Mouse (Mus musculus) c-Kit-positive CD71-positive TER-119-positive erythroid progenitor cells, embryonic 14.5 days (primary cell): Measurements from ENCODE around the gene Dclk1.

ENCODE experiments used
- DNase-seq: peaks from one replicate; pipeline ENCODE4 v3.0.0-alpha.2; 2013; ENCODE audit warnings: low spot score

Gene Dclk1

DNA sequence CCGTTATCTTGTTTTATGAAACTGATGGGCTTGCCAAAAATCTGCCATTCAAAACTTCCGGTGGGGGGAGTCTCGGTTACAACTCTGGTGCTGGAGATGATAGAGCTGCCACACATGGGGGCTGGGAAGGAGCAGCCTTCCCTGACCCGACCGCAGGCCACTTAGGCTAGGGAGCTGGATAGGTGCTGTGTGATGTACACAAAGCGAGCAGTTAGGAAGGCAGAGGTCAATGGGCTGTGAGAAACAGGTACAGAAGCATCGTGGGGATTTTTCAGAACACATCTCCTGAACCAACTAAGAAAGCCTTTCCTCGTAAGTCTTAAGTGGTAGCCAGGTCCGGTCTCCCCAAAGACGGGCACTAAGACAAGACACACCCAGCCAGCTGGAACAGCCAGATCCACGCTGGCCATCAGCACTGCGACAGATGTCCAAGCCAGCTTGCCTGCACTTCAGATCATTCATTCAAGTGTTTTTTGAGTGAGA lies 297.7 kb downstream of the Dclk1 start:
- DNase-seq: no peak

- DNase-seq: no peak
Observed at GRCm38 (mm10) chr3:55540406-55541140, 298.4 kb downstream of the Dclk1 start.

DNA sequence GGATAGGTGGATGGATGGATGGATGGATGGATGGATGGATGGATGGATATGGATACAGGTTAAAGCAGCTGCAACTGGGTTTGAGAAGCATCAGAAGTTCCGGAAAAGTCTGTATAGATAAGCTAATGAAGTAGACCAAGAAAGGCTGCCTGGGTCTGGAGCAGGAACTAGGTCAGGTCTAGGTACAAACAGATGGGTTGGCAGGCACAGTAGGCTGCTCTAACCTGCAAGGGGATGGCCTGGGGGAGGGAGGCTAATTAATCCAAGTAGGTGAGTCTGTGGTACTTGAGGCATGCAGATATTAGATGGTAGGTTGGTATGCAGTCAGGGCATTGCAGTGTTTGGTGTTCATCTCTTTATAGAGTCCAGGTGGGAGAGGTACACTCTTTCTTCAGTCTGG lies 299.6 kb downstream of the Dclk1 start:
- DNase-seq: no peak

DNA sequence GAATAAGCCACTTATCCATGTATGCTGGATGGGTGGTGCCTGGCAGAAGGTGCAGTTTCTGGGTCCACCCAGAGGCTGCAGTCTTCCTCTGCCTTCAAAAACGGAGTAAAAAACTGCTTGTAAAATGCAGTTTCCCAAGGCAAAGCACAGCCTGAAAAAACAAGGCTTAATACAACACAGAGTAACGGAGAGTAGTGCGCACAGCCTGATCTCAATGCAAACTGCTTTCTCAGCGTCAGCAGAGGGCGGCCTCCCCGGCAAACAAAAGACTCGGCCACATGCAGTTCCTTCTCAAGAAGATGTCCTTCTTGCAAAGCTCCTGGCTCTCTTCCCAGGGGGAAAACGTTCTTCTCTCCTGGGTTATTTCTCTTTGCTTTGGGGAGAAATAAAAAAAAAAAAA lies 300.1 kb downstream of the Dclk1 start:
- no peak for DNase-seq

DNA sequence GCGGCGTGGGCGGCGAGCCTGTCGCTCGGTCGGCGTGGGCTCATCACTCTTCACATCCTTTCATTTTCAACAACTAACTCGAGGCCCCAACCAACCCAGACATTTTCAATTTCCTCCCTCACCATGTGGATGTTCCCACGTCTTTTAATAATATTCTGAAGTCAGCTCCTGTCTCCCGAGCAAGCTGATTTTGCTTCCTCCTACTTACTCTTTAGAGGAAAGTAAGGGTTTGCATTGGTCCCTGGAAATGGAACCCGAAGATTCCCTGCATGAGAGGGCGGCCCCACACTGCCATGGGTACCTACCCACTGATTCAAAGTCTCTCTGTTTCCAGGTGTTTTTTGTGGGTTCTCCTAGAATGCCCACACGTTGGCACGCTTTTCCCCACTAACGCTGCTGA lies 300.8 kb downstream of the Dclk1 start:
- DNase-seq: no peak

DNA sequence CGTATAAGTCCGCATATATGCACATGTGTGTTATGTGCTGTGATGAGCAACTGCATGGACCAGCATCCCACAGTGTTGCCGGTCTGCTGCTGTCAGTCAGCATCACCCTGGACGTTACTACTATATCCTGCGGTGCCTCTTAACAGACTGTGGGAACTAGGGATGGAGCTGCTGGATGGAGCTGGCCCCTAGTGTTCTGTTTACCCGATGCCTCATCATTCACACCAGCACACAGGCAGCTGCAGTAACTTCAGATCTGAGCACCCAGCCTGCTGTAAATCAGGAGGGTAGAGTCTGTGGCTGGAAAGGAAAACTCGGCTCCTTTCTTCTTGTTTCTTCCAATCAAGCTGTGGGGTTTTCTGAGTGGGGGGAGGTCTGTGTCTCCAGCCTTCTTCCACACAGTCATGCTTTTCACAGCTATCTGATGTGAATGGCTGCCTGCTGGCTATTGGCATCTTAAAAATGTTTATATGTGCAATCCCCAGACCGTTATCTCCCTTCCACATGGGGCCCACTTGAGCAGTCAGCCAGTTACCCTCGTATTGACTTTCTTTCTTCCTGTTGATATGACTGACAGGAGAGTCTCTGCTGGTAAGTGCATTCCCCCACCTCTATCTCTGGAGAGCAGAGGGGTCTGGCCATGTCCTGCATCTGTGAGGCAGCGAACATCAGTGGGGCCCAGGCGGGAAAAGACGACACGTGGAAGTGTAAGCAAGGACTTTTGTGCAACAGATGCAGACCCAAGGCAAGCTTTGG lies 301.9 kb downstream of the Dclk1 start:
- peak; percentile 24 for DNase-seq

DNA sequence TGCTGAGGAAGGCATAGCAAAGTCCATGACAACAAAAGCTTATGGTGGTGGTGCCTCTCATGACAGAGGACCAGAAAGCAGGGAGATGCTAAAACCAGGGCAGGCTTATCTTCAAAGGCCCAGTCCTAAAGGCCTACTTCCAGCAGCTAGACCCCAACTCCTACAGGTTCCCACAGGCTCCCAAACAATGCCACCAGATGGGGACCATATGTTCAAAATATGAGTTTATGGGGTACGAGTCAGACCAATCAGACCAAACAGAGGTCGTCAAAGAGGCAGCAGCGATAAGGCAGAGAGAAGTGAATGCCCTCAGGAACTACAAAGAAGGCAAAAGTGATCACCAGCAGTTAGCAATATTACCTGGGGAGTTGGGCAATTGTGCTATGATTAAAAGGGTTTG lies 303.1 kb downstream of the Dclk1 start:
- DNase-seq: no peak

- DNase-seq: no peak
Observed at GRCm38 (mm10) chr3:55545916-55546315, 303.8 kb downstream of the Dclk1 start.

- no peak for DNase-seq
Observed at GRCm38 (mm10) chr3:55547106-55547505, 304.9 kb downstream of the Dclk1 start.

- DNase-seq: no peak
Observed at GRCm38 (mm10) chr3:55549376-55549775, 307.2 kb downstream of the Dclk1 start.

DNA sequence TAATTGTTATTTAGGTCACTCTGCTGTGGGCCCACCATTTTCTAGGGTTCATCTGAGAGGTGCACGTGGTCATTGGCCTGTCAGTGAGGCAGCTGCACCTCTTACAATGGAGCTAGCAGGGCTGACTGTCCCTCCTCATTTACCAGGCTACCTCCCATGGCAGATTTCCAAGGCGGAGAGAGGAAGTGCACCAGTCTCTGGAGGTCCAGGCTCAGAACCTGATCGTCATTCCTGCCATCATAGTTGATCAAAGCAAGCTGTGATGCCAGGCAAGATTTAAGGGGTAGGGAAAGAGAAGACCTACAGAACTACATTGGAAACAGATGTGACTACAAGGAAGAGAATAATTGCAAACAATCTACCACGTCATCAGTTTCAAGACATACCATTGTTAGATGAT lies 308.8 kb downstream of the Dclk1 start:
- DNase-seq: no peak

- no peak for DNase-seq
Observed at GRCm38 (mm10) chr3:55551912-55552311, 309.7 kb downstream of the Dclk1 start.

DNA sequence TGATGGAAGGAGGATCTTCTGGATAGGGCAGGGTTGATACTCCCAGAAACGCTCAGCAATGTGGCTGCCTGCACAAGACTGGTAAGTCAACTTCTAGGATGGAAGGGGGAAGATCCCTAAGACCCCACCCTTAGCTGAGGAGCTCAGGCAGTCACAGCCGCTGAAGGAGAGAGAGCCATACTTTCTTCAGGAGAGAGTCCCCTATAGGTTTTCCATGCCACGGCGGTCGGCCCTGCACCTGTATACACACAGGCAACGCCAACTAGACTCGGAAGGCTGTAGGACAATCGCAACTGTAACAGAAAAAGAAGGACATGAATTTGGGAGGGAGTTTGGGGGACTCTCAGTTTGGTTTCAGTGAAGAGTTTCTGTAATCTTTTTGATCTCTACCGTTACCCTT lies 310.9 kb downstream of the Dclk1 start:
- no peak for DNase-seq

DNA sequence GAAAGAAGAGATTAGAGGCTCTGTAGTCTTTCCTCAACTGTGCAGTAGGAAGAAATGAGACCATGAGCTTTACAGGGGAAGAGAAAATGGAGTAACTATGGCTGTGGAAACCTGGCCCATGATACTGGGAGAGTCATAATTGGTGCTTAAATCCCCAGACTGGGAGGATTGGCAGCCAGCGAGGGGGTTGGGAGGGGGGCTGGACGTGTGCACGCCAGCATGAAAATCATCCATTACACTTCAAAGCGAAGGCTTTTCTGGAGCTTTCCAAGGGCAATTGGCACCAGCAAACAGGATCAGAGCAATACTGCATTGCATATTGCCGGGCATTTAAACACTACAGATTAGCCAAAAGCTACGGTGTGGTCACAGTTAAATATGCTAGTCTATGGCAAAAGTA lies 313.7 kb downstream of the Dclk1 start:
- DNase-seq: no peak

DNA sequence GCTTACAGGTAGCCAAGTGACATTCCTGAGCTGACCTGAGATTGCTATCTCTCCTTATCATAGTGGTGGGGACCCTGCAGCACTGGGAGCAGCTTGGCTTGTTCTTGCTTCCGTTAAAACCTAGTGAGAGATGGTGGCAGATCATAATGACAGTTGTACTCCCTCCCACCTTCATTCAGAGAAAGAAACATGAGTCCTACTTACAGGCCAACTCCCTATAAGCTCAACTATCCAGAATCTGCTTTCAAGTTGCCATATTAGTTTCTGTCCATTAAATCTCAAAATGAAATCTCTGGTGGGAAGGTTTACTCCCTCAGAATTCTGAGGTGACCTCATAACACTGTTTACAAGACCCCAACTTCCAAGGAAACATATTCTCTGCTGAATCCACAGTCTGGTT lies 316.4 kb downstream of the Dclk1 start:
- no peak for DNase-seq

GRCm38 (mm10) chr3:55567476-55567875 lies 325.3 kb downstream of the Dclk1 start:
- DNase-seq: no peak

- no peak for DNase-seq
Observed at GRCm38 (mm10) chr3:55569539-55569938, 327.4 kb downstream of the Dclk1 start.

GRCm38 (mm10) chr3:55571034-55571433 lies 328.9 kb downstream of the Dclk1 start:
- DNase-seq: no peak

- no peak for DNase-seq
Observed at GRCm38 (mm10) chr3:55571552-55572296, 329.6 kb downstream of the Dclk1 start.

- DNase-seq: no peak
Observed at GRCm38 (mm10) chr3:55572297-55572681, 330.1 kb downstream of the Dclk1 start.

DNA sequence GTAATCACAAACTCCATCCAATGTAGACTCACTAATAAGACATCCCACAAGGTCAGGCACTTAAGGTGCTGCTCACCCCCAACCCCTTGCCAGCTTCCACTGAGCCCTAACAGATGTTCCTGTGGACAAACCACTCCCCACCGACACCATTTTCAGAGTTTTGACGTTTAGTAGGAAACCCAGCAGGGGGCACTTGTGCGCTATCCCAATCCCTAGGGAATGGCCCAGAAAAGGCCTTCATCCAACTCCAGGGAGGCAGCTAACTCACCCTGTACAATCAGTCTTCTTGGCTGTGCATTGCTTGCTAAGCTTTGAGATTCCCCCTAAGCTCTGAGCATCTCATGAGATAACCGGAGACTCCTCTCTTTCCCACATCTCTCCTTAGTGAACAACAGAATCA lies 331.8 kb downstream of the Dclk1 start:
- DNase-seq: no peak

DNA sequence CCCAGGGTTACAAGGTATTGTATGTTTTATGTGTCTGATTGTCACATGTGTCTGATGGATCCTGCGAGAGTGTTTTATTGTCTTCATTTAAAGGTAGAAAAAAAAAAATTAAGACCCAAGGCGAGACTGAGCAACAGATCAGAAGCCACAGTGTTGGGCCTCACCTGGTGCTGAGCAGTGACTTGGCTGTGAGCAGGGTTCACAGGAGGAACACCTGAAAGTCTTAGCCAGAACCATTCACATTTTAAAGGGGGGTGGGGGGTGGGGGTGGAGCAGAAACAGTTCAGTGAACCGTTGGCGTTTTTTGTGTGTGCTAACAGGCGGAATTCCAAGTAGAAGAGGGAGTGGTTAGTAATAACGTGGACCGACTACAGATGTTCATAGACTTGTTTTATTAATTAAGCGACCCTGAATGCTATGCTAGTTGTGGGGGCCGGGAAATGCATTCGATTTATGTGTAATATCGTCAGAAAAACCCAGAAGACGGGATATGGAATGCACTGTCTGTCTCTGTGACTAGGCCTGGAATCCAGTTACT lies 345.3 kb downstream of the Dclk1 start:
- DNase-seq: no peak
